Mouse (Mus musculus) brain, embryonic 14.5 days (tissue): ENCODE data around the gene Gm5114.

ENCODE experiments used
- CTCF ChIP-seq: fragments of 200-500 bp; IDR thresholded peaks from 2 replicates; pipeline ENCODE4 v1.5.1; 2012; ENCODE audit warnings: inconsistent platforms, mild to moderate bottlenecking, moderate library complexity, borderline replicate concordance; ENCODE audit not compliant: insufficient read depth, insufficient read length; ENCODE audit errors: extremely low read depth
- POLR2A ChIP-seq: fragments of 200-500 bp; IDR thresholded peaks from 2 replicates; pipeline ENCODE4 v1.6.1; 2012; ENCODE audit warnings: mild to moderate bottlenecking, inconsistent platforms, borderline replicate concordance; ENCODE audit not compliant: poor library complexity, insufficient read depth, insufficient read length, severe bottlenecking; ENCODE audit errors: extremely low read depth

DNA sequence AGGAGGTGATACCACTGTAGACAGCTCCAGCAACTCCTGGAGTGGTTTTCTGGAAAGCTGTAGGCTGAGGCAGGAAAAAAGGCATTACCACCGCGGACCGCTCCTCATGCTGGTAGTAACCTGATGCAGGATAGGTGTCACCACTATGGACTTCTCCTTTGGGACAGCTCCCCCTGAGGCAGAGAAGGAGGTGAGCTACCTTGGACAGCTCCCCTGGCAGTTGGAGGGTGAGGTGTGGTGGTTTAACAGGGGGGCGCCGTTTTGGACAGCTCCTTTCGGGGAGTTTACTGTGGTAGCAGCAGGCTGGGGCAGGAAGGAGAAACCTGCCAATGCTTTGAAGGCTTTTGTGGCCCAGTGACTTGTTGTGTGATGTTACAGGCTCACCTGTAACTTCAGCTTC lies 42.8 kb upstream of the Gm5114 start:
- TF ChIP-seq CTCF (no peak), POLR2A (no peak)
